Mouse (Mus musculus) intestine, embryonic 15.5 days (tissue): Measurements from ENCODE around the gene Dock1. TPM values are rescaled to one million over a fixed set of nuclear protein-coding genes. Genes with fewer than 3 reads are reported as not detected.

Source experiments
- ATAC-seq: fragments of 200-750 bp; cut with Nextera tagmentation; 2 replicates; pipeline ENCODE4 v1.8.0; 2017; ENCODE audit warnings: moderate TSS enrichment, moderate library complexity
- H3K27ac ChIP-seq: fragments of 300-500 bp; sonication (generic); 2 replicates; pipeline ENCODE4 v1.5.1; 2015; ENCODE audit warnings: mild to moderate bottlenecking, inconsistent platforms
- H3K27me3 ChIP-seq: fragments of 300-500 bp; sonication (generic); replicated peaks from 2 replicates; pipeline ENCODE4 v1.6.1; 2015; ENCODE audit warnings: inconsistent platforms
- H3K36me3 ChIP-seq: fragments of 300-500 bp; sonication (generic); 2 replicates; pipeline ENCODE4 v1.6.1; 2015; ENCODE audit warnings: inconsistent platforms
- H3K4me1 ChIP-seq: fragments of 300-500 bp; sonication (generic); replicated peaks from 2 replicates; pipeline ENCODE4 v1.6.1; 2015; ENCODE audit warnings: inconsistent platforms
- H3K4me2 ChIP-seq: fragments of 300-500 bp; sonication (generic); replicated peaks from 2 replicates; pipeline ENCODE4 v1.6.1; 2015; ENCODE audit warnings: mild to moderate bottlenecking, inconsistent platforms
- H3K4me3 ChIP-seq: fragments of 300-500 bp; sonication (generic); replicated peaks from 2 replicates; pipeline ENCODE4 v1.5.1; 2015; ENCODE audit warnings: inconsistent platforms
- H3K9ac ChIP-seq: fragments of 300-500 bp; sonication (generic); 2 replicates; pipeline ENCODE4 v1.6.1; 2015; ENCODE audit warnings: inconsistent platforms
- H3K9me3 ChIP-seq: fragments of 300-500 bp; sonication (generic); 2 replicates; pipeline ENCODE4 v1.6.1; 2016; ENCODE audit warnings: inconsistent platforms
- WGBS: fragments of 180-500 bp; shearing (Covaris S2); methylation state at CpG from one replicate; pipeline ENCODE4 v1.1.7; 2015; 5-methylcytosine and 5-hydroxymethylcytosine counted together
- polyA plus RNA-seq: library from polyadenylated mRNA; unstranded; fragments of >200 nt; fragmentation: Nextera tagmentation; extraction: Ambion mirVana; gene quantifications from 2 replicates; pipeline ENCODE4 v1.2.1, GENCODE M21; 2015

Dock1 gene
- polyA plus RNA-seq, 1 experiment from 2014 or later: 29.5 TPM

DNA sequence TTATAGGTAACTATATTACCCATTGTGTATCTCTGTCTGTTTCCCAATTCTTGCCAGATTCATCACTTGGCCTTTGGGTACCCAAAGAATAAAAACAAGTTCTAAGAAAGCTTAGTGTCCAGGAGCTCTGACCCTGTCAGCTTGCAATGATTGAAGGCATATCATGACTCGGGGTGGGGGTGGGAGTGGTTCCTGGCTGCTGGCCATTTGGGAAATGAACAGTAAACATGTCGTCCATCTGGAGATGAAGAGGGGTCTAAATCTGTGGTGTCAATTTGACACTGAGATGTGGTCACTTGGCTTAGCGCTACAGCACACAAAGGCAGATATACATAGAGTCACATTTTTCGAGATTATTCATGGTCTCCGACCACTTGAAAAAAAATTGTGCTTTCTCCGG, 213.1 kb downstream of the Dock1 start:
- ATAC-seq: no peak
- no peak overlapping the region for H3K27ac ChIP-seq
- H3K9me3 ChIP-seq: no peaks in the 10 kb centered on the region
- no peaks in the 10 kb centered on the region for H3K36me3 ChIP-seq
- H3K4me3 ChIP-seq: no peak overlapping the region
- no peaks in the 10 kb centered on the region for H3K27me3 ChIP-seq
- 63% methylated on average over 6 of the region's 6 CpGs for WGBS
- no peaks in the 10 kb centered on the region for H3K4me1 ChIP-seq
- H3K4me2 ChIP-seq: no peak overlapping the region
- no peak overlapping the region for H3K9ac ChIP-seq

DNA sequence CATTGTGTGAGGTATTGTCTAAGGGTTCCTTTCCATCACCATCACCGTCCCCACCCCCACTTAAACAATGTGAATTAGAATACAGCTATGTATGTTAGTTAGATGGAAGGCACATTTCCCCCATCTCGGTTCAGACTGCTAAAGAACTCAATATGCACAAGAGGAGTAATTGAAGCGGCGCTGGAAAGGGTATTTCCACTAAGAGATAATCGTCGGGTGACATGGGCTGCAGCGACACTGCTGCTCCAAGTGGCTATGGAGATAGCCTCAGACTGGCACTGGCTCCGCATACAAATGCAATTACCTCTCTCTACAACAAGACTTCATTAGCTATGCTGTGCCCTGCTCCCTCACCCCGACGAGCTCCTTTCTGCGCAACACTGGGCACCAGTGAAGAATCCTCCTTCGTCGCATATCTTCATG, 222.0 kb downstream of the Dock1 start:
- Histone ChIP-seq H3K9ac (no peak overlapping the region), H3K27me3 (no peaks in the 10 kb centered on the region), H3K4me1 (no peaks in the 10 kb centered on the region), H3K9me3 (no peaks in the 10 kb centered on the region), H3K4me2 (no peak overlapping the region), H3K4me3 (no peak overlapping the region), H3K36me3 (no peaks in the 10 kb centered on the region), H3K27ac (no peak overlapping the region)
- 93% methylated on average over 13 of the region's 13 CpGs for WGBS
- no peak for ATAC-seq

GRCm38 (mm10) chr7:134892972-134893371, 222.5 kb downstream of the Dock1 start:
- Histone ChIP-seq H3K9ac (no peak overlapping the region), H3K36me3 (no peaks in the 10 kb centered on the region), H3K4me2 (no peak overlapping the region), H3K9me3 (no peaks in the 10 kb centered on the region), H3K27ac (no peak overlapping the region), H3K4me1 (no peaks in the 10 kb centered on the region), H3K4me3 (no peak overlapping the region), H3K27me3 (no peaks in the 10 kb centered on the region)
- WGBS: 85% methylated on average over 4 of the region's 4 CpGs
- ATAC-seq: no peak

DNA sequence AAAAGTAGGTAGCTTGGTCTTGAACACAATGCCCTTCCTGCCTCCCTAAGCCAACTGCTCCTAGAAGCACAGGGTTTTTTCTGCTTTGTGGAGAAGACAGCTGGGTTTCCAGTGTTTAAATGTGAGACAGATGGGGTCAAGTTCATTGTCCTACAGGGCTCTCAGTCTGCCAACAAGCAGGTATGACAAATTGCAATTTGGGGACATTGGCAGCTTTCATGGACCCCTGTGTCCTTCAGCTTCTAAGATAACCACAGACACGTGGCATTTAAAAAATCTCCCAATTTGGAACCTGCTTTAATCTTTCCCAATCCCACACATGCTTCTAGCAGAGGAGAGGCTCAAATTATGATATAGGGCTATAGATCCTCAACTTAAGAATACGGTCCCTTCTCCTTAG, 224.2 kb downstream of the Dock1 start:
- no peaks in the 10 kb centered on the region for H3K27me3 ChIP-seq
- H3K9me3 ChIP-seq: no peaks in the 10 kb centered on the region
- no peak overlapping the region for H3K4me2 ChIP-seq
- H3K9ac ChIP-seq: no peak overlapping the region
- H3K4me1 ChIP-seq: no peaks in the 10 kb centered on the region
- no peak overlapping the region for H3K4me3 ChIP-seq
- no peaks in the 10 kb centered on the region for H3K36me3 ChIP-seq
- whole genome bisulfite sequencing: 78% methylated on average over 2 of the region's 2 CpGs
- ATAC-seq: no peak
- H3K27ac ChIP-seq: no peak overlapping the region

- H3K4me1 ChIP-seq: no peaks in the 10 kb centered on the region
- H3K4me3 ChIP-seq: no peak overlapping the region
- H3K27ac ChIP-seq: no peak overlapping the region
- no peak overlapping the region for H3K4me2 ChIP-seq
- H3K36me3 ChIP-seq: no peaks in the 10 kb centered on the region
- H3K9me3 ChIP-seq: no peaks in the 10 kb centered on the region
- H3K27me3 ChIP-seq: no peaks in the 10 kb centered on the region
- no peak overlapping the region for H3K9ac ChIP-seq
- ATAC-seq: no peak
- WGBS: 55% methylated on average over 2 of the region's 2 CpGs
These were observed 229.0 kb downstream of the Dock1 start for GRCm38 (mm10) chr7:134899462-134899861.

GRCm38 (mm10) chr7:134901992-134902391, 231.5 kb downstream of the Dock1 start:
- 89% methylated on average over 2 of the region's 2 CpGs for WGBS
- no peaks in the 10 kb centered on the region for H3K9me3 ChIP-seq

DNA sequence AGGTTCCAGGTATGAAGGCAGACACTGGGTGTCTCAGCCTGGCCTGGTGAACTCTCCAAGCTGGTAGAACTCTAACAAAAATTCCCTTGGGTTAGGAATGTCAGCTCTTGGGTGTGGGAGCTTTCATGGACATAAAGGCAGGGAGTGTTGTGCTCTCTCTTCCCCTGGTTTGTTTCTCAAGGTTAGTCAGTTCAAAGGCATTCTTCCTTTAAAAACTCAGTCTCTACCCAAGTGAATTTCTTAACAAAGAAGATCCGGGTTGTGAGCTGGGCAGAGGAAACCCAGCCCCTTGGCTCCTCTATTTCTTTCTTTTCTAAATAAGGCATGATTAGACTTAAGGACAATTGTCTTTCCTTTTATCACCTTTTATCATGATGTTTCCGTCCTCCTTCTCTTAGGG, 261.4 kb downstream of the Dock1 start:
- WGBS: 75% methylated on average over 2 of the region's 2 CpGs
- Histone ChIP-seq H3K9ac (no peak overlapping the region), H3K27ac (no peak overlapping the region), H3K9me3 (no peaks in the 10 kb centered on the region), H3K27me3 (peaks cover 7% of the 10 kb centered on the region), H3K4me1 (0 out of 2 replicates have a peak, but pooled peaks cover 1% of the 10 kb centered on the region), H3K4me2 (no peak overlapping the region), H3K36me3 (no peaks in the 10 kb centered on the region), H3K4me3 (no peak overlapping the region)
- ATAC-seq: no peak

More at GRCm38 (mm10) chr7:134901992-134902391, 231.5 kb downstream of the Dock1 start:
- no peaks in the 10 kb centered on the region for H3K36me3 ChIP-seq
- H3K4me1 ChIP-seq: no peaks in the 10 kb centered on the region
- ATAC-seq: no peak
- H3K4me2 ChIP-seq: no peak overlapping the region
- H3K4me3 ChIP-seq: no peak overlapping the region
- no peak overlapping the region for H3K27ac ChIP-seq
- H3K9ac ChIP-seq: no peak overlapping the region
- no peaks in the 10 kb centered on the region for H3K27me3 ChIP-seq

- WGBS: 2% methylated on average over 34 of the region's 37 CpGs
These were observed 267.0 kb downstream of the Dock1 start for GRCm38 (mm10) chr7:134937471-134937926.

DNA sequence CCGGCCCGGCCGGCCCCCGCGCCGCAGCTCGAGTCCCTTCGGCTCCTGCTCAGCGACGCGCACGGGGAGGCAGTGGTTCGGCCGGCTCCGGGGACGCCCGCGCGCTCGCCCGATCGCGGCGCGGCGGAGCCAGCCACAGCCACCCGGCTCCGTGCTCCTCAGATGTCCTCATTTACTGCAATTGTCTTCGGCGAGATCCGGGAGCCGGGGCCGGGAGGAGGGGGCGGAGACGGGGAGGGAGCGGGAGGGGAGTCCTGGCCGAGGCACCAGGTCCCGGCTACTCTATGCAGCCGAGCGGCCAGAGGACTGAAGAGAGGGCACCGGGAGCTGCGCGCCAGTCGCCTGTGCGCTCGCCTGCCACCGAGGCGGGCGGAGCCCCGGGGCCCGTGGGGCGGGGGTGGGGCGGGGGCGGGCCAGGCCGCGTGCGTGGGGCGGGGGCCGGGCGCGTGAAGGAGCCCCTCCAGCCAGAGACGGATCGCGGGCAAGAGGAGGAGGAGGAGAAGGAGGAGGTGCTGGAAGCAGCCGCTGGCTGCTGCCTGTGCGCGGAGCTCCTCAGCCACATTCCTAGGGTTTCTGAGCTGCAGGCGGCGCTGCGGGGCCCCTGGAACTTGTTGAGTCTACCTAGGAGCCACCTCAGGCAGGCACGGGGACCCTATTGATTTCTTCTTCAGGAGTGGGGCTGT, 267.6 kb downstream of the Dock1 start, which contains the start of gene Fam196a:
Gene Fam196a (minus strand): TSS at position 504 of the 683 bp plus-strand sequence.
- no peak within 1 kb of the TSS for H3K27ac ChIP-seq
- no peaks in the 10 kb centered on the region for H3K36me3 ChIP-seq
- 2% methylated on average over 61 of the region's 71 CpGs for WGBS
- H3K4me3 ChIP-seq: peak within 1 kb of the TSS; percentile 50
- peak within 1 kb of the TSS; percentile 18 for H3K9ac ChIP-seq
- peak within 1 kb of the TSS; percentile 96 for H3K4me2 ChIP-seq
- H3K4me1 ChIP-seq: peaks cover 16% of the 10 kb centered on the region
- ATAC-seq: peak; percentile 89
- no peaks in the 10 kb centered on the region for H3K9me3 ChIP-seq
- H3K27me3 ChIP-seq: peaks cover 17% of the 10 kb centered on the region

More at GRCm38 (mm10) chr7:134937471-134937926, 267.0 kb downstream of the Dock1 start:
- Histone ChIP-seq H3K27ac (no peak overlapping the region), H3K4me2 (peak overlapping the region; percentile 96), H3K4me1 (peaks cover 16% of the 10 kb centered on the region), H3K9me3 (no peaks in the 10 kb centered on the region), H3K36me3 (no peaks in the 10 kb centered on the region), H3K9ac (peak overlapping the region; percentile 18), H3K4me3 (peak overlapping the region; percentile 50), H3K27me3 (peaks cover 17% of the 10 kb centered on the region)
- no peak; the same call in 1 of the 2 replicates for ATAC-seq

GRCm38 (mm10) chr7:134941891-134942290, 271.4 kb downstream of the Dock1 start:
- WGBS: 96% methylated on average over 6 of the region's 6 CpGs

GRCm38 (mm10) chr7:134943063-134943462, 272.6 kb downstream of the Dock1 start:
- Histone ChIP-seq H3K9me3 (no peaks in the 10 kb centered on the region), H3K4me2 (no peak overlapping the region), H3K27ac (no peak overlapping the region), H3K27me3 (no peaks in the 10 kb centered on the region), H3K9ac (no peak overlapping the region), H3K4me1 (peaks cover 7% of the 10 kb centered on the region; the same call in 1 of the 2 replicates), H3K36me3 (no peaks in the 10 kb centered on the region), H3K4me3 (no peak overlapping the region)
- WGBS: 68% methylated on average over 6 of the region's 6 CpGs
- no peak for ATAC-seq

More at GRCm38 (mm10) chr7:134941891-134942290, 271.4 kb downstream of the Dock1 start:
- Histone ChIP-seq H3K4me3 (no peak overlapping the region), H3K36me3 (no peaks in the 10 kb centered on the region), H3K9ac (no peak overlapping the region), H3K4me1 (peaks cover 17% of the 10 kb centered on the region), H3K27ac (no peak overlapping the region), H3K27me3 (peaks cover 10% of the 10 kb centered on the region), H3K4me2 (no peak overlapping the region), H3K9me3 (no peaks in the 10 kb centered on the region)
- no peak for ATAC-seq

DNA sequence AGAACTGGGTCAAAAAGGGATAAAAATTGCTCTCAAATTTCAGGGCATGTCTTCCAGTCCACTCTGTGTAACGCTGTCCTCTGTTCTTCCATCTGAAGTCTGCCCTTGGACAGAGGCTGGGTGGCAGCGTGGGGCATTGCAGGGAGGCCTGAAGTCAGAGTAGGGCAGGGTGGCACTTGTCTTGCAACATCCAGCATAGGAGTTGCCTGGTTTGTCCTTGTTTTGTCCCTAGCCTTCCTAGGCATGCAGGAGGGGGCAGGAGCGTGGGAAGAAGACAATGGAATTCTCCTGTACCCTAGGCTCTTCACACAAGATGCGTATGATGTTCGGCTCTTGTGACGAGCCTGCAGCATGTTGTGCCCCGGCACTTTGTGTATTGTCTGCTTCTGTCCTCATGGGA, 273.2 kb downstream of the Dock1 start:
- H3K27ac ChIP-seq: no peak overlapping the region
- no peak overlapping the region for H3K9ac ChIP-seq
- 82% methylated on average over 7 of the region's 7 CpGs for WGBS
- H3K27me3 ChIP-seq: no peaks in the 10 kb centered on the region
- H3K4me1 ChIP-seq: peaks cover 3% of the 10 kb centered on the region; the same call in 1 of the 2 replicates
- no peak overlapping the region for H3K4me3 ChIP-seq
- H3K36me3 ChIP-seq: no peaks in the 10 kb centered on the region
- H3K4me2 ChIP-seq: no peak overlapping the region
- no peak for ATAC-seq
- no peaks in the 10 kb centered on the region for H3K9me3 ChIP-seq
